Mouse (Mus musculus) megakaryocyte, embryonic 14.5 days (primary cell): ENCODE measurements at regions not wholly inside any gene's neighbourhood (a gene's known extent, or its start where the extent isn't known, plus 50 kb on each side); places are given as distances from the start of the nearest gene placed in this dataset.

ENCODE experiments used
- H3K27me3 ChIP-seq: replicated peaks from 2 replicates; pipeline ENCODE3; 2012; ENCODE audit warnings: inconsistent platforms
- H3K36me3 ChIP-seq: replicated peaks from 2 replicates; pipeline ENCODE3; 2012; ENCODE audit warnings: low read length, inconsistent platforms, mixed read lengths
- H3K4me1 ChIP-seq: 2 replicates; pipeline ENCODE4 v1.6.1; 2012; ENCODE audit warnings: inconsistent platforms
- H3K4me3 ChIP-seq: replicated peaks from 2 replicates; pipeline ENCODE3; 2012; ENCODE audit warnings: moderate library complexity, mild to moderate bottlenecking, inconsistent platforms
- H3K9me3 ChIP-seq: 2 replicates; pipeline ENCODE4 v1.6.1; 2012; ENCODE audit warnings: inconsistent platforms
- FLI1 ChIP-seq: IDR thresholded peaks from 2 replicates; pipeline ENCODE4 v1.6.1; 2012; ENCODE audit warnings: low read length, inconsistent platforms, mixed read lengths
- GATA1 ChIP-seq: IDR thresholded peaks from 3 replicates; pipeline ENCODE4 v1.6.1; 2012; ENCODE audit warnings: mixed read lengths, low read length, inconsistent platforms, borderline replicate concordance

DNA sequence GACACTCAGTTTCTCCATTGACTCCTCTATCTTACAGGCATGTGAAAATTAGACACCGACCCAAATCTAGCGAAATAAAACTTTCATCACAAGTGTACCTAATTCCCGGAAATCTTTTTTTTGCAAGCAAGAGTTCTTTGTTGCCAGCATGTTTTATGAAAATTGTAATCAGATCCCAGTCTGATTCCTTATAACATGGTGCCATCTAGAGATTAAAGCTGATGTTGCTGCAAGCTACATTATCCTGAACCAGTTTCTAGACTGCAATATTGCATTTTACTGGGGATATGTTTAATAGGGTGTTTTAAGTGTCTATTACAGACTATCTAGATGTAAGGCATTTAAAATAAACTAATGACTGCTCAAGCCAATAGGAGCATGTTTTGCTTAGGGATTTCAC is 110.9 kb upstream of the Gpc5 start:
- Histone ChIP-seq H3K36me3 (no peaks in the 10 kb centered on the region), H3K4me3 (no peak overlapping the region), H3K27me3 (no peaks in the 10 kb centered on the region), H3K4me1 (peaks cover 28% of the 10 kb centered on the region), H3K9me3 (no peaks in the 10 kb centered on the region)
- TF ChIP-seq FLI1 (no peak), GATA1 (no peak)

DNA sequence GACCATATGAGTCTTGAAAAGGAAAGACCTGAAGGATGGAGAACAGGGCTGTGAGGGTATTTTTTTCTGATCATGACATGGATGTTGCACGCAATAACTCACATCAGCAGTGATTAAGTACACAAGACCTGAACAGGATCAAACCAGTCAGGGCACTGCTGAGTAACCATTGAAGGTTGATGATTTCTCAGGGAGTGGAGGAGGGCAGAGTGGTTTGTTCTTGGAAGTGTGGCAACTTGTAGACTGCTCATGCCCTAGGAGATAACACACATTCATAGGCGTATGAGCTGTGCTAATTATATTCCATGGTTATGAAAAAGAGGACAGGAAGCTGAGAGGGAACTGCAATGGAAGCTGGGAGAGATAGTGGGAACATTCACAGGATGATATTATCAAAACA is 88.8 kb upstream of the Gpc5 start:
- peaks cover 16% of the 10 kb centered on the region for H3K4me1 ChIP-seq
- no peaks in the 10 kb centered on the region for H3K27me3 ChIP-seq
- TF ChIP-seq GATA1 (no peak), FLI1 (no peak)
- no peaks in the 10 kb centered on the region for H3K36me3 ChIP-seq
- no peak overlapping the region for H3K4me3 ChIP-seq
- no peaks in the 10 kb centered on the region for H3K9me3 ChIP-seq

DNA sequence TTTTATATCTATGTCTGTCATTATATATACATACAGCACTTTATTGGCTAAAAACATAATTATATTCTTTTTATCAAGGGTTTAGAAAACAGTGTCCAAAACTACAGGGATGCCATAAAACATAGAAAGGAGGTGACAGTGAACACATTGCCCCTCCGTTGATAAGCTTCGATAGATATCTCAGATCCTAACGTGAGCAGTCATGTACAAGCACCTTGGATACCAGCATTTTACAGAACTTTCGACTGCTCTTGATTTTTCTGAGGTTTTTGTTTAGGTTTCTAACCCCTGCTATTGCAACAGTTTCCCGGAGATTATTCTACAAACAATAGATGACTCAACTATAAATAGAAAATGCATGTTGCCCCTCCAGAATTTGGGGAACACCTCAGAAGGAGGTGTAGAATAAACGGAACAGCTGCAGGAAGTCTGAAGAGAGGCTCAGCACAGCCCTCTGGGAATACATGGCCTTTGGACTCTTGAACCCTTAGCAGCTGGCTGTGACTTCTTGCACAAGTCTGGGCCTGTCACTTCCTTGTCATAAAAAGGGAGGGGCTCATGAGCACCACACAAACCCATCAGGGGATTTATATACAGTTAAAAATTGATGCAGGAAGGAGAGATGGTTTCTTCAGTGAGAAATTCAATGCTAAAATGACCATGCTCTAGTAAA is 87.1 kb upstream of the Gpc5 start:
- Histone ChIP-seq H3K9me3 (no peaks in the 10 kb centered on the region), H3K27me3 (no peaks in the 10 kb centered on the region), H3K4me3 (no peak overlapping the region), H3K4me1 (peaks cover 16% of the 10 kb centered on the region), H3K36me3 (no peaks in the 10 kb centered on the region)
- TF ChIP-seq FLI1: no peak
- no peak for TF ChIP-seq GATA1

DNA sequence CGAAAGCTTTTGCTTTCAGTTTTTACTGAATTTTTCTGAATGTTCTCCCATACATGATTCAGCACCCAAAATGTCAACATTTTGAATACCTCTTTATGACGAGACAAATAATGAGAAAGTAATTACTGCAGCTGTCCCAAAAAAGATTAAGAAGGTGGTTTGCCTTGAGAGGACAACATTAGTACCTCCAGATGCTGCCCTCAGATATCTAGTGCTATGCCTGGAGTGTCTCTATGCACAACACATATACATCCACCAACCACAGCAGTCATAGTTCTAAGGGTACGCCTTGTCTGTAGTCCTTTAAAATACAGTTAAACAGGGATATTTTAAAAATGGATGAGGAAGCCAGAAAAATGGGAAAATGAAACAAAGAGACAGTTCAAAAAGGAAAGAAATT is 81.1 kb upstream of the Gpc5 start:
- H3K27me3 ChIP-seq: peaks cover 2% of the 10 kb centered on the region
- H3K4me1 ChIP-seq: peaks cover 17% of the 10 kb centered on the region
- H3K9me3 ChIP-seq: no peaks in the 10 kb centered on the region
- TF ChIP-seq GATA1 (no peak), FLI1 (no peak)
- H3K4me3 ChIP-seq: peak overlapping the region; percentile 48
- H3K36me3 ChIP-seq: no peaks in the 10 kb centered on the region

DNA sequence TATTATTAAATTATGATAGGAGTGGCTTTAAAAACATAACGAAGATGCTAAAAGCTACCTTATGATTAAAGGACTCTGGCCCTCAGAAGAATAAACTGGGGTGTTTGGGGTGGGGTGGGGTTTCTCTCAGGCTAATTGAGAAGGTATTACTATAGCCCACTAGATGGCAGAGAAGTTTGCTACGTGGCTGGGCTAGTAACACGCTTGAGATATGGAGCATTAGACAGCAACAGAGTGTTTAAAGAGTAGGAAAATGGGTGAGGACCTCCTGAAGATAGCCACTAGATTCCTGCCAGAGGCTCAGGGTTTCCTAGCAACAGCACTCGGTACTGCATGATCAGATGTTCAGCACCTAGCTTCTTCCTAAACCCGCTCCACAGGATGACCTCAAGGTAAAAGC is 76.7 kb upstream of the Gpc5 start:
- no peak for TF ChIP-seq FLI1
- TF ChIP-seq GATA1: no peak
- Histone ChIP-seq H3K27me3 (peaks cover 2% of the 10 kb centered on the region), H3K36me3 (no peaks in the 10 kb centered on the region), H3K9me3 (no peaks in the 10 kb centered on the region), H3K4me3 (no peak overlapping the region), H3K4me1 (peaks cover 28% of the 10 kb centered on the region)

DNA sequence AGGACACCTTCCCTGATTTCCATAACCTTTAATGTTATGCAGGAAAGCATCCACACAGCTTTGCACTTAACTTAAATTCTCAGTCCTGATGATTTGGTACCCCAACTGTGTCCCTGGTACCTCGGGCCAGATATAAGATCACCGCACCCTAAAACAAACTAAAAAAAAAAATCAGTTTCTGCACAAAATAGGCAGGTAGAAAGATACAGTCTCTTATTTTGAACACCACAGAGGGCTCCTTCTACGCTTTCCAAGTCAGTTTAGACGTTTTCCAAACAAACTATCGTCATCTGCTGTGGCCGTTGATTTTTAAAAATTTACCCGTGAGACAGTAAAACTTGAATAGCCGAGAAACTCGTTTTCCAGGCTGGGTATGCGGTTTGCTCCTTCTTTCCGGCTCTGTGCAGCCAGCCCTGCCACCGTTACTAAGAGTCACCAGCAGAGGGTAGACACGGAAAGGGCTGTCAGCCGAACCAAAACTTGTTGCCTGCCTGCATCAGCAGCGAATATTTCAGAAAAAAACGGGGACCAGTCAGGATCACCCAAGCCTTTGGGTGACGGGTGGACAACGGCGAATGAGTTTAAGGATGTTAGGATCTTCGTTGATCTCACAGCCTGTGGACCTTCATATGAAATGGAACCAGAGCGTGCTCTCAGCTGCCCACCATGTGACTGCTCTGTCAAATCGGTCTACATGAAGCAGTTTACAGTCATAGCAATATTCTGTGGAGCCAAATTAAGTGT is 74.4 kb upstream of the Gpc5 start:
- TF ChIP-seq FLI1: no peak
- TF ChIP-seq GATA1: no peak

DNA sequence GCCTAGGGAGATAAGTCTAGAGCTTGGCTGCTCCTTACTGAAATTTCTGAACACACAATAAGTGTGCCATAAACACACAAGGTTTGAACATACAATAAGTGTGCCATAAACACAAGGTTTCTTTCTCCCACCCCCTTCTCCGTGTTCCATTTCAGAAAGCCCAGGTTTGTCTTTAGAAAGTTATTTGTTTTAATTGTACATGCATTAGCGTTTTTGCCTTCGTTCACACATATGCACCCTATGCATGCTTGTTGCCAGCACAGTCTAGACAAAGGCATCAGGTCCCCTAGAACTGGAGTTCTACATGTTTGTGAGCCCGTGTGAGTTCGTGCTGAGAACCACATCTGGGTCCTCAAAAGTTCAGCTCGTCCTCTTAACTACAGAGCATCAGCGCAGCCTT is 64.0 kb upstream of the Gpc5 start:
- peaks cover 5% of the 10 kb centered on the region for H3K27me3 ChIP-seq
- H3K4me1 ChIP-seq: peaks cover 4% of the 10 kb centered on the region; the same call in 1 of the 2 replicates
- H3K9me3 ChIP-seq: no peaks in the 10 kb centered on the region
- no peak overlapping the region for H3K4me3 ChIP-seq
- TF ChIP-seq GATA1 (no peak), FLI1 (no peak)
- H3K36me3 ChIP-seq: no peaks in the 10 kb centered on the region

More for the DNA sequence above, 74.4 kb upstream of the Gpc5 start:
- Histone ChIP-seq H3K36me3 (no peaks in the 10 kb centered on the region), H3K4me3 (peak overlapping the region; percentile 92), H3K9me3 (no peaks in the 10 kb centered on the region), H3K4me1 (peaks cover 22% of the 10 kb centered on the region), H3K27me3 (peaks cover 2% of the 10 kb centered on the region)

DNA sequence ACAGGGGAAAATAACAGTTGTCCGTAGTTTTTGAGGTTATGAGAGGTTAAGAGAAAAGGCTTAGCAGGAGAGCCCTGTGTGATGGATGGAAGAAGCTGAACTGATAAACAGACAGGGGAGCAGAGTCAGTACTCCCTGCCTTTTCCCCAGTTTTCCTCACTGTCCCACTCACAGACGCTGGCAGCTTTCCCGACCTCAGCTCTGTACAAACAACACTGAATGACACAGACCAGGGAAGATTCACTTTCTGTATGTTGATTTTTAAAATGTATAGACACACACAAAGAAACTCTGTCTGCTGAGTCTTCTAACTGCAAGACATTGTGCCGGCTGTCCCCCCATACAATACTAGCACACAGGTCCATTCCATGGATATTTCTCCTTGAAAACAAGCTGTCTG is 60.3 kb upstream of the Gpc5 start:
- Histone ChIP-seq H3K4me3 (no peak overlapping the region), H3K36me3 (no peaks in the 10 kb centered on the region), H3K4me1 (peaks cover 15% of the 10 kb centered on the region), H3K9me3 (no peaks in the 10 kb centered on the region), H3K27me3 (no peaks in the 10 kb centered on the region)
- TF ChIP-seq FLI1: no peak
- no peak for TF ChIP-seq GATA1

DNA sequence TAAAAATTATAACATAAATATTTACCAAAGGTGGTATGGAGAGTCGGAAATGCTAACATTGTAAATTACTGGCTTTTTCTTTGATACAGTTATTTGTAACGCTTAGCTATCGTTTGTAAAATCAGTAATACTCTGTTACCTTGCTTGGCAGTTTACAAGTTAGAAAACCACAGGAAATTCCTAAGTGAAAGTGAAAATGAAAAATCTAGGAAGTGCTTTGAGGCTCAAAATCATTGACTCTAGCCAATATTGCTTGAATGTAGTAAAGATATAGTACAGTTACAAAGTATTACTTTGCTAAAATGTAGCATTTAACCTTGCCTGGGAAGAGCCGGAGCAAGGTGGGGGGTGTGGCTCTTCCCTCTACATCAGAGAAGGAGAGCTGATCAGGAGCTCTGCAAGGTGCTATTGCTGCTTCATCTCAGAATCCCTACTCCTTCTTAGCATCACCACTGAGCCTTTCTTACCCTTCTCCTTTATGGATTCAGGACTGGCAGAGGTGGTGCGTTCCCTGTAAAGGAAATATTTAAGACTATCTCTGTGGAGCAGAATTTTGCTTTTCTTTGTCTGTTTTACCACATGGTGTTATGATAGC is 58.5 kb upstream of the Gpc5 start:
- no peak for TF ChIP-seq FLI1
- TF ChIP-seq GATA1: no peak
- Histone ChIP-seq H3K27me3 (no peaks in the 10 kb centered on the region), H3K36me3 (no peaks in the 10 kb centered on the region), H3K4me1 (peaks cover 14% of the 10 kb centered on the region), H3K9me3 (no peaks in the 10 kb centered on the region), H3K4me3 (peak overlapping the region; percentile 69)
